In the genomic region with DNA sequence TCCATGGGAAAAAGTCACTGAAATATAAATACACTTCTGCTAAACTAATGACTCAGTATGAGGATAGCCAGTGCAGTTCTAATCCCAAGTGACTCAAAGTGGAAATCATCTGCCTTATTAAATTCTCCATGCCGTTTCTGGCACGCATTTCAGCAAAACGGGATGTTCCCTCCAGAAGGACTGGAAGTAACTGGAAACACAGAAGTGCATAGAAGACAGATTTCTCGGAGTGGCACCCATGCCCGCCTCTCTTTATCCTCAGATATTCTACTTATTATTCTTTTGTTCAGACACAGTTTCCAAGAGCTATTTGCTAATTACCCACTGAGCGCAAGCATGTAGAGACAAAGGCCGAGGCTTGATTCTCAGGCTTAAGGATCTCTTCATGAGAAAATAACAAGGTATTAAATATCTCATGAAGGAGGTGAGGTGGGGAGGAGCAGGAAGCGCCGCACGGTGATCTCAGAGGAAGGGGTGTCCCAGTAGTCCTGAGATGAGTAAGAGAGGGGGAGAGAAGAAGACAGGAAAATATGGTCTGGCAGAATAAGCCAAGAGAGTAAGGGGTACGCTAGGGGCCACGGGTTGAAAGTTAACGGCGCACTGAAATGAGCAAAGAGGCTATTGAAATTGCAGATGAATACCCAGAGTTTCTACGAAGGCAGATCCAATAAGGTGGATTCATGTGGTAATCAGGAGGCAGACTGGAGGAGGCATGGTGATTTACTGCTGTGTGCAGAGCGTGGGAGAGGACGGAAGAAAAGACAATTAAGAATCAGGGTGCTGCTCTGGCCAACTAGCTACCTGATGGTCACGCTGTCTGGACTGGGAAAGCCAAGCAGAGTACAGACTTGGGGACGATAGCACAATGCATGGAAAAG, we compare ENCODE assay signal across 9 mouse cellular contexts.
A peak's percentile ranks its signal among the peaks of the same experiment; 100 is the strongest.
DNase-seq lines count a peak whose midpoint lies in the region; ATAC-seq lines count a peak whose summit lies in the region.
"Had no signal": no experiment of that assay in that cellular context is flagged by ENCODE, and none has a peak within 500 bp of the region (broad histone marks: within the 10 kb centered on the region; RNA-seq: fewer than 3 reads in every experiment).

No protein-coding gene starts in this region.

- H3K36me3 ChIP-seq in hindbrain, embryonic 11.5 days (ENCODE audit: control insufficient read depth, insufficient read depth, low read length) = no peaks in the 10 kb centered on the region
- H3K36me3 ChIP-seq: limb, embryonic 15.5 days had no signal

- no peak overlapping the region for H3K4me2 ChIP-seq in hindbrain, embryonic 11.5 days (replicated peaks; ENCODE audit: low read depth, low read length)
- H3K4me2 ChIP-seq: limb, embryonic 15.5 days had no signal

- peak; percentile 41 for DNase-seq in layer of hippocampus, adult 11-12 months (ENCODE audit: low spot score)
- DNase-seq in layer of hippocampus, postnatal 25 days (ENCODE audit: extremely low spot score in 1 of 2, low spot score in 1 of 2) = no peak
- DNase-seq in hindbrain, embryonic 11.5 days (ENCODE audit: low spot score) = peak; percentile 27
- peak; percentile 22 for DNase-seq in neural tube, embryonic 10.5 days (ENCODE audit: extremely low spot score, low spot score)
- no peak for DNase-seq in adrenal gland, adult 8-10 months
- no peak for DNase-seq in spleen, postnatal 10 days (ENCODE audit: low spot score in 2 of 2)

- no peak overlapping the region; the same call in 1 of the 2 replicates for H3K27ac ChIP-seq in hindbrain, embryonic 11.5 days (ENCODE audit: low read depth, low read length)
- H3K27ac ChIP-seq: limb, embryonic 15.5 days had no signal

- no peak overlapping the region for H3K4me3 ChIP-seq in hindbrain, embryonic 11.5 days (ENCODE audit: low read depth, low read length)
- H3K4me3 ChIP-seq: limb, embryonic 15.5 days had no signal

- 0 out of 2 replicates have a peak, but pooled peaks have one; percentile 34 for ATAC-seq in erythroid progenitor cell, adult 5-6 weeks (replicated peaks; ENCODE audit: low FRiP score, poor library complexity, severe bottlenecking)
- ATAC-seq in hindbrain, embryonic 11.5 days (ENCODE audit: low FRiP score) = peak; percentile 74
- ATAC-seq in activated CD4-positive, CD25-positive, alpha-beta regulatory T cell, adult 4 months = no peak

- H3K27me3 ChIP-seq in hindbrain, embryonic 11.5 days (ENCODE audit: control insufficient read depth, insufficient read depth, low read length) = no peaks in the 10 kb centered on the region
- H3K27me3 ChIP-seq: limb, embryonic 15.5 days had no signal

- WGBS in hindbrain, embryonic 11.5 days = 55% methylated on average over 19 of the region's 19 CpGs

- no peak overlapping the region for H3K9ac ChIP-seq in hindbrain, embryonic 11.5 days (ENCODE audit: low read depth, low read length)
- H3K9ac ChIP-seq: limb, embryonic 15.5 days had no signal

- no peaks in the 10 kb centered on the region for H3K9me3 ChIP-seq in hindbrain, embryonic 11.5 days (ENCODE audit: control insufficient read depth, low read length)
- H3K9me3 ChIP-seq: limb, embryonic 15.5 days had no signal

- 0 out of 2 replicates have a peak, but pooled peaks cover 2% of the 10 kb centered on the region for H3K4me1 ChIP-seq in hindbrain, embryonic 11.5 days (replicated peaks; ENCODE audit: control insufficient read depth, insufficient read depth, low read length)
- H3K4me1 ChIP-seq: limb, embryonic 15.5 days had no signal

Comparison
In these comparisons a context has a peak if more than half of its experiments do, and no peak if none do; other contexts are left out.
1. DNase-seq: peak in layer of hippocampus, adult 11-12 months (single experiment), hindbrain, embryonic 11.5 days (single experiment) and neural tube, embryonic 10.5 days (single experiment); none in layer of hippocampus, postnatal 25 days (0 of 2), adrenal gland, adult 8-10 months (single experiment) and spleen, postnatal 10 days (0 of 2).